13 mouse cellular contexts compared by ENCODE assay signal in the genomic region with DNA sequence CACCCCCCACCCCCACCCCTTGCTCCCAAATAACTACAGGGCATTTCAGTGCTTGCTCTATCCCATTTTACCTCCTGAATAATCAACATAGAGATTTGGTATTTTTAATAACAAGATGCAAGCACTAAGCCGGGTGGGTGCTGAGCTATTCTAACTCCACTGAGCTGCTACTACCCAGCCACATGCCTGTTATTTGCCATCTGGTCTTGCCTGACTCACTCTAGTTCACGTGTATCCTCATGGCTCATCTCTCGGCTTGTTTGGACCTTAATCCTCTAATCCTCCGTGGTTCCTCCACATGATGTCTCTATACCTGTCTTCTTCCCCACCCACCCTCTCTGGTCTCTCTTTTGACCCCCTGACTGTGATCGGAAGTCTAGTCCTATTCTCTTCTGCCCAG.
DNase-seq lines count a peak whose midpoint lies in the region; ATAC-seq lines count a peak whose summit lies in the region.
"Had no signal": no experiment of that assay in that cellular context is flagged by ENCODE, and none has a peak within 500 bp of the region (broad histone marks: within the 10 kb centered on the region; RNA-seq: fewer than 3 reads in every experiment).

No protein-coding gene starts in this region.

- DNase-seq in cerebellum, adult 11-12 months = peak; percentile 16
- DNase-seq in right cerebral cortex, adult 18-20 months = peak; percentile 41
- DNase-seq in right cerebral cortex, postnatal 14 days = no peak
- peak; percentile 37 to 42 for DNase-seq in cerebellum, postnatal 14 days
- peak; percentile 41 for DNase-seq in retina, postnatal 1 day
- DNase-seq in lung, postnatal 14 days = no peak
- DNase-seq in left cerebral cortex, adult 11 months (ENCODE audit: low spot score) = no peak
- DNase-seq: forebrain, postnatal 0 days; heart, adult 2 months; lung, postnatal 10 days; thymus, postnatal 4 days had no signal

- no peak for ATAC-seq in cerebellum, adult (ENCODE audit: insufficient number of reproducible peaks, low FRiP score, low TSS enrichment)
- ATAC-seq: forebrain, postnatal 0 days; intestine, embryonic 15.5 days had no signal

Comparison
In these comparisons a context has a peak if more than half of its experiments do, and no peak if none do; other contexts are left out.
1. DNase-seq: peak in cerebellum, adult 11-12 months (single experiment), right cerebral cortex, adult 18-20 months (single experiment), cerebellum, postnatal 14 days (2 of 2) and retina, postnatal 1 day (single experiment); none in right cerebral cortex, postnatal 14 days (single experiment), lung, postnatal 14 days (single experiment) and left cerebral cortex, adult 11 months (single experiment).